Mouse (Mus musculus): ENCODE measurements around the gene Olfr1167. TPM values are rescaled to one million over a fixed set of nuclear protein-coding genes. Genes with fewer than 3 reads are reported as not detected.
"Not testable (repeated sequence)": the region's sequence is repeated elsewhere in the genome, so short reads cannot be mapped to it uniquely, and the experiment has no call there.

Olfr1167 gene
- polyA plus RNA-seq (2014; fragmentation: Nextera tagmentation; extraction: Ambion mirVana) = not detected in 2 replicates

- WGBS = 85% methylated on average over 1 of the region's 1 CpGs
- H3K27ac ChIP-seq (ENCODE audit: low read length); H3K27me3 ChIP-seq (ENCODE audit: control insufficient read depth, insufficient read depth, low read length); H3K4me2 ChIP-seq (replicated peaks; ENCODE audit: low read depth, low read length); ATAC-seq (ENCODE audit: insufficient number of reproducible peaks, insufficient read depth, low FRiP score, low read depth); H3K4me3 ChIP-seq (ENCODE audit: low read depth, low read length); H3K9ac ChIP-seq (replicated peaks; ENCODE audit: low read depth, low read length); H3K9me3 ChIP-seq (ENCODE audit: control insufficient read depth, low read depth, low read length); H3K4me1 ChIP-seq (ENCODE audit: control insufficient read depth, insufficient read depth, low read length); H3K36me3 ChIP-seq (ENCODE audit: control insufficient read depth, insufficient read depth, low read length): not testable (repeated sequence)
Observed at GRCm38 (mm10) chr2:88155093-88155492, at the start of gene Olfr1167. TSS of gene Olfr1167 (minus strand) at chr2:88155193.

GRCm38 (mm10) chr2:88181580-88181979 lies 26.6 kb upstream of the Olfr1167 start, which contains the start of gene Olfr1168:
TSS of gene Olfr1168 (plus strand) at chr2:88181880.
- H3K9me3 ChIP-seq (ENCODE audit: control insufficient read depth, low read depth, low read length) = no peaks in the 10 kb centered on the region
- H3K9ac ChIP-seq (replicated peaks; ENCODE audit: low read depth, low read length) = no peak within 1 kb of the TSS
- WGBS = 83% methylated on average over 2 of the region's 2 CpGs
- no peak within 1 kb of the TSS for H3K4me3 ChIP-seq (ENCODE audit: low read depth, low read length)
- no peak within 1 kb of the TSS for H3K4me2 ChIP-seq (replicated peaks; ENCODE audit: low read depth, low read length)
- H3K36me3 ChIP-seq (ENCODE audit: control insufficient read depth, insufficient read depth, low read length) = no peaks in the 10 kb centered on the region
- H3K27ac ChIP-seq (ENCODE audit: low read length) = no peak within 1 kb of the TSS
- no peak for ATAC-seq (ENCODE audit: insufficient number of reproducible peaks, insufficient read depth, low FRiP score, low read depth)
- no peaks in the 10 kb centered on the region for H3K4me1 ChIP-seq (ENCODE audit: control insufficient read depth, insufficient read depth, low read length)
- H3K27me3 ChIP-seq (ENCODE audit: control insufficient read depth, insufficient read depth, low read length) = no peaks in the 10 kb centered on the region

GRCm38 (mm10) chr2:88128172-88128571 lies 26.8 kb downstream of the Olfr1167 start, which contains the start of gene Olfr1166:
TSS of gene Olfr1166 (minus strand) at chr2:88128272.
- H3K4me3 ChIP-seq (ENCODE audit: low read depth, low read length) = no peak within 1 kb of the TSS
- ATAC-seq (ENCODE audit: insufficient number of reproducible peaks, insufficient read depth, low FRiP score, low read depth) = no peak
- H3K27me3 ChIP-seq (ENCODE audit: control insufficient read depth, insufficient read depth, low read length) = no peaks in the 10 kb centered on the region
- no peak within 1 kb of the TSS for H3K4me2 ChIP-seq (replicated peaks; ENCODE audit: low read depth, low read length)
- no peak within 1 kb of the TSS for H3K9ac ChIP-seq (replicated peaks; ENCODE audit: low read depth, low read length)
- no peaks in the 10 kb centered on the region for H3K36me3 ChIP-seq (ENCODE audit: control insufficient read depth, insufficient read depth, low read length)
- H3K27ac ChIP-seq (ENCODE audit: low read length) = no peak within 1 kb of the TSS
- no peaks in the 10 kb centered on the region for H3K4me1 ChIP-seq (ENCODE audit: control insufficient read depth, insufficient read depth, low read length)
- WGBS = 88% methylated on average over 1 of the region's 1 CpGs
- no peaks in the 10 kb centered on the region for H3K9me3 ChIP-seq (ENCODE audit: control insufficient read depth, low read depth, low read length)

Other genes with a start within 250 kb of the Olfr1167 start
- gene Olfr1155, start 210.1 kb downstream of the Olfr1167 start, polyA plus RNA-seq (2014; fragmentation: Nextera tagmentation; extraction: Ambion mirVana) = not detected in 2 replicates
- gene Olfr1156, start 202.1 kb downstream of the Olfr1167 start, polyA plus RNA-seq (2014; fragmentation: Nextera tagmentation; extraction: Ambion mirVana) = not detected in 2 replicates
- gene Olfr1157, start 186.9 kb downstream of the Olfr1167 start, polyA plus RNA-seq (2014; fragmentation: Nextera tagmentation; extraction: Ambion mirVana) = not detected in 2 replicates
- gene Olfr74, start 180.5 kb downstream of the Olfr1167 start, polyA plus RNA-seq (2014; fragmentation: Nextera tagmentation; extraction: Ambion mirVana) = not detected in 2 replicates
- not detected in 2 replicates for gene Olfr1158, start 165.1 kb downstream of the Olfr1167 start, polyA plus RNA-seq (2014; fragmentation: Nextera tagmentation; extraction: Ambion mirVana)
- gene Olfr1160, start 146.9 kb downstream of the Olfr1167 start, polyA plus RNA-seq (2014; fragmentation: Nextera tagmentation; extraction: Ambion mirVana) = not detected in 2 replicates
- gene Olfr1161, start 132.4 kb downstream of the Olfr1167 start, polyA plus RNA-seq (2014; fragmentation: Nextera tagmentation; extraction: Ambion mirVana) = not detected in 2 replicates
- gene Olfr73, start 117.5 kb downstream of the Olfr1167 start, polyA plus RNA-seq (2014; fragmentation: Nextera tagmentation; extraction: Ambion mirVana) = not detected in 2 replicates
- not detected in 2 replicates for gene Olfr1162, start 104.1 kb downstream of the Olfr1167 start, polyA plus RNA-seq (2014; fragmentation: Nextera tagmentation; extraction: Ambion mirVana)
- not detected in 2 replicates for gene Olfr1163, start 83.4 kb downstream of the Olfr1167 start, polyA plus RNA-seq (2014; fragmentation: Nextera tagmentation; extraction: Ambion mirVana)
- not detected in 2 replicates for gene Olfr1164, start 61.2 kb downstream of the Olfr1167 start, polyA plus RNA-seq (2014; fragmentation: Nextera tagmentation; extraction: Ambion mirVana)
- gene Olfr1166, start 26.9 kb downstream of the Olfr1167 start, polyA plus RNA-seq (2014; fragmentation: Nextera tagmentation; extraction: Ambion mirVana) = not detected in 2 replicates
- gene Olfr1168, start 26.7 kb upstream of the Olfr1167 start, polyA plus RNA-seq (2014; fragmentation: Nextera tagmentation; extraction: Ambion mirVana) = not detected in 2 replicates
- gene Olfr1170, start 73.1 kb upstream of the Olfr1167 start, polyA plus RNA-seq (2014; fragmentation: Nextera tagmentation; extraction: Ambion mirVana) = not detected in 2 replicates
- not detected in 2 replicates for gene Olfr1173, start 124.7 kb upstream of the Olfr1167 start, polyA plus RNA-seq (2014; fragmentation: Nextera tagmentation; extraction: Ambion mirVana)
- not detected in 2 replicates for gene Olfr1174-ps, start 159.9 kb upstream of the Olfr1167 start, polyA plus RNA-seq (2014; fragmentation: Nextera tagmentation; extraction: Ambion mirVana)
- gene Olfr1175-ps, start 172.0 kb upstream of the Olfr1167 start, polyA plus RNA-seq (2014; fragmentation: Nextera tagmentation; extraction: Ambion mirVana) = not detected in 2 replicates
- not detected in 2 replicates for gene Olfr1176, start 181.5 kb upstream of the Olfr1167 start, polyA plus RNA-seq (2014; fragmentation: Nextera tagmentation; extraction: Ambion mirVana)
- gene Olfr1177-ps, start 191.3 kb upstream of the Olfr1167 start, polyA plus RNA-seq (2014; fragmentation: Nextera tagmentation; extraction: Ambion mirVana) = not detected in 2 replicates
- not detected in 2 replicates for gene Olfr1178, start 231.9 kb upstream of the Olfr1167 start, polyA plus RNA-seq (2014; fragmentation: Nextera tagmentation; extraction: Ambion mirVana)